Mouse (Mus musculus): ENCODE results near the gene Cttn. TPM values are rescaled to one million over a fixed set of nuclear protein-coding genes. Genes with fewer than 3 reads are reported as not detected.

The Cttn gene
- total and polyA plus RNA-seq, 2 experiments from 2014 or later, result 132 to 164 TPM

DNA sequence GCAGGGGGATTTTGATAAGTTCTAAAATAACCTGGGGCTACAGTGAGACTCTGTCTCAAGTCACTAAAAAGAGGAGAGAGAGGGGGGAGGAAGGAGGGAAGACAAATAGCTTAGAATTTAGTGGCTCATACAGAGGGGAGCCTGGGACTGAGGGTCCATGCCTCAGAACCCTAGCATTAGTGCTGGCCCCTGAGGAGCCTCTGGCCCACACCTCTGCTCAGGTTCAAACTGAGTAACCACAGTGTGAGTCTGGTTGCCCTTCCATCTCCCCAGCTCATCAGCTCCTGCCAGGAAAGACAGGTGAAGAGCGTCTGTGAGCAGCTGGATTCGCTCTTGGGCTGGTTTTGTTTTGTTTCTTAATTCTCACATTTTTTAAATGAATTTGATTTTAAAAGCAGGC, 53.6 kb downstream of the Cttn start:
- DNase-seq (no peak), ATAC-seq (peak; percentile 13; the same call in 1 of the 2 replicates)
- Histone ChIP-seq H3K27ac (ENCODE audit: low read depth, low read length) (peak overlapping the region; percentile 84), H3K4me2 (ENCODE audit: low read depth) (peak overlapping the region; percentile 41), H3K9me3 (ENCODE audit: low read length) (no peaks in the 10 kb centered on the region), H3K27me3 (ENCODE audit: insufficient read depth, low read length) (no peaks in the 10 kb centered on the region), H3K9ac (0 out of 2 replicates have a peak overlapping the region, but pooled peaks have one; percentile 4), H3K4me3 (ENCODE audit: low read depth, low read length) (no peak overlapping the region), H3K4me1 (ENCODE audit: insufficient read depth) (peaks cover 16% of the 10 kb centered on the region), H3K36me3 (ENCODE audit: insufficient read depth) (peaks cover 19% of the 10 kb centered on the region)
- 27% methylated on average over 2 of the region's 2 CpGs for WGBS
- no peak for TF ChIP-seq CTCF (IDR thresholded peaks at IDR 0.05; ENCODE audit: low read depth)

DNA sequence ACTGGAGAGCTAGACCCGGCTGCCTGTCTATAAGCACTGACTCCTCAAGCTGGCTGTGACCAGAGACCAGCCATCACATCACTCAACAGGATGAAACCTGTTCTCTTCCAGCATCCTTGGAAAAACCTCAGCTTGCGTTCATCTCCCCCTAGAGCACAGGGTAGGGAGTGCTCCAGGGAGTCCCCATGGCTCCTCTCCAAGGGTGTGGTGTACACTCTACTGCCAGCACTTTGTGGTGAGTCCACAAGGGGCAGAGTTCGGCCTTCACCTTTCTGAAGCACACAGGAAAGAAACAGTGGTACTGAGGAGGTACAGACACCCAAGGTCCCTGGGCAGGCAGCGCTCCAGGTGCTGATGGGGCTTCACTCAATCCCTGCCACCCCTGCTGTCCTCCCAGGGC, 55.0 kb downstream of the Cttn start:
- Histone ChIP-seq H3K27ac (ENCODE audit: low read depth, low read length) (no peak overlapping the region), H3K36me3 (ENCODE audit: insufficient read depth) (peaks cover 21% of the 10 kb centered on the region), H3K27me3 (ENCODE audit: insufficient read depth, low read length) (no peaks in the 10 kb centered on the region), H3K4me2 (ENCODE audit: low read depth) (no peak overlapping the region), H3K4me3 (ENCODE audit: low read depth, low read length) (no peak overlapping the region), H3K9me3 (ENCODE audit: low read length) (no peaks in the 10 kb centered on the region), H3K9ac (no peak overlapping the region), H3K4me1 (ENCODE audit: insufficient read depth) (peaks cover 16% of the 10 kb centered on the region)
- 74% methylated on average over 4 of the region's 4 CpGs for WGBS
- DNase-seq, result no peak
- no peak; the same call in 1 of the 2 replicates for ATAC-seq
- TF ChIP-seq CTCF (IDR thresholded peaks at IDR 0.05; ENCODE audit: low read depth), result peak; percentile 46

DNA sequence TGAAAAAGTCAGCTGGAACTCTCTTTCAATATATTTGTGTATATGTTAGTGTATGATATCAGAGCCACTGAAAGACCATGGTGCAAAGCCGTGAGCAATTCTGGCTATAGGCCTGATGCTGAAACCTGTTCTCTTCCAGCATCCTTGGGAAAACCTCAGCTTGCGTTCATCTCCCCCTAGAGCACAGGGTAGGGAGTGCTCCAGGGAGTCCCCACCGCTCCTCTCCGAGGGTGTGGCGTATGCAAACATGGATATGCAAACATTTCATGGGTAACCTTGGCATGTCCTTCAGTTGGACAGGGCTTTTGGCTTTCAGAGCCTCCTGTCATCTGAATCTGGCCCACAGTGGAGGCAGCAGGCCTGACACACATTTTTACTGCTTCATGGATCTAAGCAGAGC, 56.2 kb downstream of the Cttn start:
- H3K9ac ChIP-seq, result no peak overlapping the region
- ATAC-seq (no peak), DNase-seq (no peak)
- no peaks in the 10 kb centered on the region for H3K9me3 ChIP-seq (ENCODE audit: low read length)
- TF ChIP-seq CTCF (IDR thresholded peaks at IDR 0.05; ENCODE audit: low read depth), result peak; percentile 40
- H3K4me1 ChIP-seq (ENCODE audit: insufficient read depth), result peaks cover 16% of the 10 kb centered on the region
- H3K27me3 ChIP-seq (ENCODE audit: insufficient read depth, low read length), result no peaks in the 10 kb centered on the region
- no peak overlapping the region for H3K4me2 ChIP-seq (ENCODE audit: low read depth)
- no peak overlapping the region for H3K4me3 ChIP-seq (ENCODE audit: low read depth, low read length)
- WGBS, result 76% methylated on average over 5 of the region's 5 CpGs
- H3K36me3 ChIP-seq (ENCODE audit: insufficient read depth), result peaks cover 29% of the 10 kb centered on the region
- no peak overlapping the region for H3K27ac ChIP-seq (ENCODE audit: low read depth, low read length)

DNA sequence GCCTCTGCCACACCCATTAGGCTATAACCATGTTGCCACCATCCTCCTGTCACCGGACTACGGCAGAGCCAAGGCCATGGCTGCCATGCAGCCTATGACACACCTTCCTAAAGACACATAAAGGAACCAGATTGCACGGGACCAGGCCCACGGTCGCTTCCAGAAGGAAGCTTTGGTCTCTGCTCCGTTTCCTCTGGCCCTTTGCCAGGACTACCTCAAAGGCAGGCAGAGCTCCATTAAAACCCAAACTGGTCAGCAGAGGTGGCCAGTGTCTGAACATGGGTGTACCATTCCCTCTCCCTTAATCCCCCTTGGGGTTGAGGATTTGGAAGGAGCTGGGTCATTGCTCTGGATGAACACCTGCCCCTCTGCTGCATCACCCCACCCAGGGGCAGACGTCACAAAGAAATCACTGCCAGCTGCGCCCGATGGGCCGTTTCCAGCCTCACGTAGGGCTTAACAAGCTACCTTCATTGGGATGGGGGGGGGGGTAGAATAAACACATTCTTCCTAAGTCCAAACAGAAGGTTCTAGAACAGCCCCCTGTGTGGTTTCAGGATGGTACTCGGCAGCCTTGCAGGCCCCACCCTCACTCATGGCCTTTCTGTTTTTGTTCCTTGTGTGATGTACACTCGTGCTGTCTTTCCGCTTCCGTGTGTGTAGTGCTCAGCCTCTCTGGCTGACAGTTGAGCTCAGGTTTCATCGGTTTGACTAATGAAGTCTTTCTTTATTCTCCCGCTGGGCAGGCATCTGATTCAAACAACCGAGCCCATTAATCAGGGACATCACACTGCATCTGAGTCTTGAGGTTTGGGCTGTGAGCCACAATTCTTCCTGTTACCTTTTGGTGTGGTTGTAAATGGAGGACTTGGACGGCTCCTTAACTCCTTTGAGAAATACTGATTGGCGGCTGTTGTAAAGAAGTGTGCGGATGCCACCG, 58.6 kb downstream of the Cttn start:
- H3K9ac ChIP-seq, result no peak overlapping the region
- no peak overlapping the region for H3K4me3 ChIP-seq (ENCODE audit: low read depth, low read length)
- H3K27ac ChIP-seq (ENCODE audit: low read depth, low read length), result no peak overlapping the region
- H3K27me3 ChIP-seq (ENCODE audit: insufficient read depth, low read length), result no peaks in the 10 kb centered on the region
- TF ChIP-seq CTCF (IDR thresholded peaks at IDR 0.05; ENCODE audit: low read depth), result no peak
- peaks cover 4% of the 10 kb centered on the region for H3K4me1 ChIP-seq (ENCODE audit: insufficient read depth)
- H3K36me3 ChIP-seq (ENCODE audit: insufficient read depth), result peaks cover 29% of the 10 kb centered on the region
- 37% methylated on average over 22 of the region's 22 CpGs for WGBS
- H3K9me3 ChIP-seq (ENCODE audit: low read length), result no peaks in the 10 kb centered on the region
- DNase-seq, result peak; percentile 43
- ATAC-seq, result no peak
- no peak overlapping the region for H3K4me2 ChIP-seq (ENCODE audit: low read depth)

DNA sequence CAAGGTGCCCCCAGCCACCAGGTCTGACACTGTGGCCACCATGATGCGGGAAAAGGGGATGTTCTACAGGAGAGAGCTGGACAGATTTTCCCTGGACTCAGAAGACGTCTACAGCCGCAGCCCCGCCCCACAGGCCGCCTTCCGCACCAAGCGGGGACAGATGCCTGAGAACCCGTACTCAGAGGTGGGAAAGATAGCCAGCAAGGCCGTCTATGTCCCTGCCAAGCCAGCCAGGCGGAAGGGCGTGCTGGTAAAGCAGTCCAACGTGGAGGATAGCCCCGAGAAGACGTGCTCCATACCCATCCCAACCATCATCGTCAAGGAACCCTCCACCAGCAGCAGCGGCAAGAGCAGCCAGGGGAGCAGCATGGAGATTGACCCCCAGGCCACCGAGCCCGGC, 61.1 kb downstream of the Cttn start:
- Histone ChIP-seq H3K9me3 (ENCODE audit: low read length) (no peaks in the 10 kb centered on the region), H3K4me2 (ENCODE audit: low read depth) (no peak overlapping the region), H3K27me3 (ENCODE audit: insufficient read depth, low read length) (no peaks in the 10 kb centered on the region), H3K36me3 (ENCODE audit: insufficient read depth) (peaks cover 38% of the 10 kb centered on the region), H3K4me3 (ENCODE audit: low read depth, low read length) (no peak overlapping the region), H3K4me1 (ENCODE audit: insufficient read depth) (no peaks in the 10 kb centered on the region), H3K27ac (ENCODE audit: low read depth, low read length) (no peak overlapping the region), H3K9ac (no peak overlapping the region)
- DNase-seq (no peak), ATAC-seq (no peak)
- no peak for TF ChIP-seq CTCF (IDR thresholded peaks at IDR 0.05; ENCODE audit: low read depth)
- 81% methylated on average over 18 of the region's 18 CpGs for WGBS

DNA sequence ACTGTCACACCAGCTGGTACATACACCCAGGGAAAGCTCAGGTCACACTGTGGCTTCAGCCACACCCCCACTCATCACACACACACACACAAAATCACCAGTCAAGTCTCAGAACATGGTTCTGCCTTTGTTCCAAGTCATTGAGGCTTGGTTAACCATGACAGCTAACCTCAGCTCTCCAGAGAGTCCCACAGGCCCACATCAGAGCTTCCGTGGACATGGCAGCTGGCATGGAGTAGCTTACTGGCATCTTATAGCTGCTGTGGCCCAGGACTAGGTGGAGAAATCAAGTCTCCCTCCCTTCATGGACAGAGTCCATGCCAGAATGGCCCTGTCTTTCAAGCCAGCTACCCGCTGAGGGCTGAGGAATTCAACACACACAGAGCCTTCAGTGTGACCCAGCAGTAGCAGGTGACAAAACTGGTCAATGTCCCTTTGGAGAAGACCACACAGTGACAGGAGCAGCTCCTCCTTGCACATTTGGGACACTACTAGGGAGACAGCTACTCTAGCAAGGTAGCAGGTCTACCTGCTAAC, 62.3 kb downstream of the Cttn start:
- H3K4me1 ChIP-seq (ENCODE audit: insufficient read depth), result no peaks in the 10 kb centered on the region
- H3K27me3 ChIP-seq (ENCODE audit: insufficient read depth, low read length), result no peaks in the 10 kb centered on the region
- ATAC-seq (no peak), DNase-seq (no peak)
- no peak overlapping the region for H3K4me2 ChIP-seq (ENCODE audit: low read depth)
- H3K4me3 ChIP-seq (ENCODE audit: low read depth, low read length), result no peak overlapping the region
- WGBS, result 83% methylated on average over 2 of the region's 2 CpGs
- TF ChIP-seq CTCF (IDR thresholded peaks at IDR 0.05; ENCODE audit: low read depth), result no peak
- H3K9me3 ChIP-seq (ENCODE audit: low read length), result no peaks in the 10 kb centered on the region
- no peak overlapping the region for H3K9ac ChIP-seq
- H3K27ac ChIP-seq (ENCODE audit: low read depth, low read length), result no peak overlapping the region
- peaks cover 38% of the 10 kb centered on the region for H3K36me3 ChIP-seq (ENCODE audit: insufficient read depth)

DNA sequence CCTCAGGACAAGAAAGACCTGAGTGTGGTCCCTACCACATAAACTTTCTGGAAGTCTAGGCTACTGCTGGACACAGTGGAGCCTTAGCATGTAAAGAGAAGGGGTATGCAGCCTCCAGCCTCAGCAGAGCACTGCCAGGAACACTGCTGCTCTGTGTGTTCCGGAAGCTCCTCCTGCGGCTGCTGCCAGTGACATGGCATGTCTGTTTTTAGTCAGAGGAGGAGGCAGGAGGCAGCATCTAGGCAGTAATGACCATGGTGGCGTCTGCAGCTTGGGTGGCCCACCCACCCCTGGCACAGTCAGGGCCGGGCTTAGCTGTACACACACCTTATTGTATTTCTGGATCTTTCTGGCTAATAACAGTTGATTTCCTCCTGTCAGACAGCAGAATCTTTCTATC, 63.1 kb downstream of the Cttn start:
- H3K4me1 ChIP-seq (ENCODE audit: insufficient read depth), result no peaks in the 10 kb centered on the region
- WGBS, result 60% methylated on average over 4 of the region's 4 CpGs
- no peak for DNase-seq

More for the DNA sequence above, 63.1 kb downstream of the Cttn start:
- peak; percentile 26 for ATAC-seq
- Histone ChIP-seq H3K9me3 (ENCODE audit: low read length) (no peaks in the 10 kb centered on the region), H3K27ac (ENCODE audit: low read depth, low read length) (no peak overlapping the region), H3K4me3 (ENCODE audit: low read depth, low read length) (no peak overlapping the region), H3K9ac (no peak overlapping the region), H3K36me3 (ENCODE audit: insufficient read depth) (peaks cover 38% of the 10 kb centered on the region), H3K27me3 (ENCODE audit: insufficient read depth, low read length) (no peaks in the 10 kb centered on the region), H3K4me2 (ENCODE audit: low read depth) (no peak overlapping the region)
- TF ChIP-seq CTCF (IDR thresholded peaks at IDR 0.05; ENCODE audit: low read depth), result no peak

Data from forebrain, postnatal 0 days (tissue).